Mouse (Mus musculus) liver, embryonic 14.5 days (tissue): ENCODE data around the gene Sh3pxd2b. TPM values are rescaled to one million over a fixed set of nuclear protein-coding genes. Genes with fewer than 3 reads are reported as not detected.

Experiments used
- ATAC-seq: fragments of 200-750 bp; cut with Nextera tagmentation; 2 replicates; pipeline ENCODE4 v1.8.0; 2017; ENCODE audit warnings: moderate number of reproducible peaks, mild to moderate bottlenecking, moderate library complexity; ENCODE audit not compliant: insufficient read depth
- DNase-seq, 3 experiments: peaks; one replicate each; pipeline ENCODE4 v3.0.0-alpha.2; 2012 to 2013; ENCODE audit warnings: low read depth in 3 of 3, low spot score in 3 of 3
- H3K27ac ChIP-seq: fragments of 300-500 bp; sonication (generic); 2 replicates; pipeline ENCODE4 v1.5.1; 2014; ENCODE audit warnings: moderate library complexity, mild to moderate bottlenecking, control low read depth, inconsistent platforms
- H3K27me3 ChIP-seq: fragments of 300-500 bp; sonication (generic); 2 replicates; pipeline ENCODE4 v1.6.1; 2014; ENCODE audit warnings: mild to moderate bottlenecking, low read length, moderate library complexity; ENCODE audit not compliant: control insufficient read depth, insufficient read depth
- H3K36me3 ChIP-seq: fragments of 300-500 bp; sonication (generic); replicated peaks from 2 replicates; pipeline ENCODE4 v1.6.1; 2014; ENCODE audit warnings: low read depth; ENCODE audit not compliant: control insufficient read depth, insufficient read depth
- H3K4me1 ChIP-seq, 2 experiments: fragments of 200-500 bp in 1 of 2; fragments of 300-500 bp in 1 of 2; sonication (generic) in 1 of 2; replicated peaks; 2 replicates each; pipeline ENCODE4 v1.6.1; 2012 to 2014; ENCODE audit warnings: antibody characterized with exemption in 1 of 2, inconsistent platforms in 1 of 2, low read length in 1 of 2; ENCODE audit not compliant: control insufficient read depth in 2 of 2, insufficient read depth in 2 of 2
- H3K4me2 ChIP-seq: fragments of 300-500 bp; sonication (generic); 2 replicates; pipeline ENCODE4 v1.6.1; 2014; ENCODE audit warnings: low read depth, mild to moderate bottlenecking, control low read depth, moderate library complexity
- H3K4me3 ChIP-seq, 2 experiments: fragments of 200-500 bp in 1 of 2; fragments of 300-500 bp in 1 of 2; sonication (generic) in 1 of 2; 2 replicates each; pipeline ENCODE4 v1.5.1; 2012 to 2014; ENCODE audit warnings: low read depth in 2 of 2, low read length in 2 of 2, mild to moderate bottlenecking in 2 of 2, control low read depth in 1 of 2, inconsistent platforms in 1 of 2, moderate library complexity in 1 of 2; ENCODE audit not compliant: insufficient read depth in 1 of 2
- H3K9ac ChIP-seq: fragments of 300-500 bp; sonication (generic); replicated peaks from 2 replicates; pipeline ENCODE4 v1.6.1; 2014; ENCODE audit warnings: mild to moderate bottlenecking, control low read depth, moderate library complexity
- H3K9me3 ChIP-seq: fragments of 300-500 bp; sonication (generic); 2 replicates; pipeline ENCODE4 v1.6.1; 2016; ENCODE audit warnings: low read length, mixed read lengths; ENCODE audit not compliant: control insufficient read depth
- CTCF ChIP-seq: IDR thresholded peaks from 2 replicates; pipeline ENCODE4 v1.5.1; 2016; ENCODE audit warnings: antibody characterized with exemption, low read depth, control low read depth
- EP300 ChIP-seq: IDR thresholded peaks from 2 replicates; pipeline ENCODE4 v1.6.1; 2016; ENCODE audit warnings: antibody characterized with exemption, low read depth
- WGBS: fragments of 180-500 bp; shearing (Covaris S2); extraction: QIAGEN DNeasy Blood & Tissue Kit; methylation state at CpG from one replicate; pipeline ENCODE4 v1.1.7; 2014; ENCODE audit not compliant: insufficient replicate concordance; 5-methylcytosine and 5-hydroxymethylcytosine counted together
- polyA plus RNA-seq, 2 experiments: library from polyadenylated mRNA; depleted of rRNA in 1 of 2; stranded (reverse) in 1 of 2; unstranded in 1 of 2; fragments of >200 nt; fragmentation: Nextera tagmentation in 1 of 2; extraction: Ambion mirVana in 1 of 2; gene quantifications; 2 replicates each; pipeline versions ENCODE4 v1.2.1 to v1.2.3; 2012 to 2014

The Sh3pxd2b gene
- polyA plus RNA-seq, 2 experiments: 0.83 to 0.89 TPM

DNA sequence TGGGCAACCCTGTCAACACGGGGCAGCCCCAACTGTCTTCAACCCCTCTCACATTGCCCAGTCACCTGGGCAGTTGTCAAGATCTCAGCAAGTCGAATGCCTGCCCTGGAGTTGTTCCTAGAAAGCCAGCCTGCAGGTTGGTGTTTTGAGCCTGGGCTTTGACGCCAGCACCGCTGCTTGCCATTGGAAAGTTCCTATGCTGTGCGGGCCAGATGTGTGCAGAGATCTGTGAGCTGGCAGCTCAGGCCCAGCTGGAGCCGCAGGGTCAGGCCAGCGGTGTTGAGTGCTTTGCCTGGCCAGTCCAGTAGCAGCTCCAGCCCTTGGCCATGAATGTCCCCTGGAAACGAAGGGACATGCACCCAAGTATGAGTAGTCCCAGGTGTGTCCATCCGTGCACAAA is 14.2 kb downstream of the Sh3pxd2b start:
- 67% methylated on average over 9 of the region's 9 CpGs for WGBS
- Histone ChIP-seq H3K27me3 (no peaks in the 10 kb centered on the region), H3K4me1 (no peaks in the 10 kb centered on the region), H3K4me3 (no peak overlapping the region), H3K9me3 (no peaks in the 10 kb centered on the region), H3K36me3 (no peaks in the 10 kb centered on the region), H3K4me2 (no peak overlapping the region), H3K27ac (no peak overlapping the region), H3K9ac (no peak overlapping the region)
- TF ChIP-seq EP300: no peak
- no peak for TF ChIP-seq CTCF
- ATAC-seq (no peak), DNase-seq (no peak)

DNA sequence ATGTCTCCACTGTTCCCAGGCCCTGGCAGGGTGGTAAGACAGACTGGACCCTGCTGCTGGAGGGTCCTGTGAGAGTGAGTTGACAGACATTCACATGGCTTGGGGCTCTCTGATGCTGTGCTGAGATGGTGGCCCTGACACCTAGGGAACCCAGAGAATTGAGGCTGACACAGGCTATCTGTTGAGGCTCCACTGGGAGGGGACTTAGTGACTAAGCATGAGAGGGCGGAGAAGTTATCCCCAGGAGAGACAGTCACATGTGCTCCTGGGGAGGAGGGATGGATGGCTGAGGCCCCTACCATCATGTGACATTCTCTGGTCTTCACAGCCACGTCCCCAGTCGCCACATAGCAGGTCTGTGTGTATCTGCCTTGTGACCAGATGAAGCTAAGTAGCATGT is 15.6 kb downstream of the Sh3pxd2b start:
- no peak for ATAC-seq

DNA sequence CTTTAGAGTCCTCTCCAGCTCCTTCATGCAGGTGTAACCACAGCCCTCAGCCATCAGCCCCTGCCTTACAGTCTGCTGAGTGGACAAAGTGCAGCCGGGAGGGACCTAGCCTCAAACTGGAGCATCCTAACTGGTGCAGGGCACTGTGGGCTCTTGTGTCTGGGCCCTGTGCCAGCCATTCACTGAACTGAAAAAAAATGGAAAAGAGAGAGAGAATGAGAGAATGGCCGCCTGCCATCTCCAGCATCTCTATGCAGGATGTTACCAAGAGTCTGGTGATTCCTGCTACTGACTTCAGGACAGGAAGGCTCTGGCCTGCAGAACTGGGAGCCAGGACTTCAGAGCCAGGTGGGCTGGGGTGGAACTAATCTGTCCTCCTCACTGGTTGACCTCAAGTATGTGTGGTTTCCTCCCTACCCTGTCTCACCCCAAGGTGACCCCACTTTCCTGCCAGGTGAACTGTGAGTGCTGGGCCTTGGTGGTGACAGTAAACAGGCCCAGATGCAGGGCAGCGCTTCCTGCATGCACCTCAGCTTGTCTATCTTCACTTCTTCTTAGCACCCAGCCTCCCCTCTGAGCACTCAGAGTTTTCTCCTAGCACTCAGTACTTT is 16.1 kb downstream of the Sh3pxd2b start:
- H3K27ac ChIP-seq: no peak overlapping the region
- no peak for TF ChIP-seq CTCF
- TF ChIP-seq EP300: no peak
- H3K27me3 ChIP-seq: no peaks in the 10 kb centered on the region
- H3K4me1 ChIP-seq: no peaks in the 10 kb centered on the region
- WGBS: 62% methylated on average over 3 of the region's 3 CpGs
- no peak for ATAC-seq
- no peak overlapping the region for H3K4me2 ChIP-seq
- DNase-seq: no peak
- no peak overlapping the region for H3K9ac ChIP-seq
- no peaks in the 10 kb centered on the region for H3K9me3 ChIP-seq
- no peak overlapping the region for H3K4me3 ChIP-seq
- H3K36me3 ChIP-seq: no peaks in the 10 kb centered on the region

More for the DNA sequence above, 15.6 kb downstream of the Sh3pxd2b start:
- TF ChIP-seq EP300 (no peak), CTCF (no peak)
- Histone ChIP-seq H3K36me3 (no peaks in the 10 kb centered on the region), H3K27ac (no peak overlapping the region), H3K4me2 (no peak overlapping the region), H3K4me1 (no peaks in the 10 kb centered on the region), H3K9ac (no peak overlapping the region), H3K9me3 (no peaks in the 10 kb centered on the region), H3K27me3 (no peaks in the 10 kb centered on the region), H3K4me3 (no peak overlapping the region)
- WGBS: 50% methylated on average over 3 of the region's 3 CpGs
- no peak for DNase-seq

DNA sequence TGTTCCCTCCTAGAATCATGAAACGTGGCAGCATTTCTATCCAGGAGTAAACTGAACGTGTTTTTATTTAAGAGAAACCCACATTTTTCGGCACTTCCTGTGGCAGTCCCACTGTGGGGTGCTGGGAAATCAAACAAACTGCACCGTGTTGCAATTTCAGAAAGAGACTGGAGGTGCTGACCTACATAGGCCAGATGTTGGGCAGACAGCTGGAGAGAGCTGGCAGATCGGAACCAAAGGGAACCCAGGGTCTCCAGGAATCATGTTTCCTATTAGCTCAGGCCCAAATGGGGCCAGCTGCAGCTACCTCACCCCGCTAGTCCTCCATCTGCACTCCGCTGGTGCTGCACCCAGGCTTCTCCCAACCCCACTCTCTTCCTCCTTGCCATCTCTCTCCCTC is 16.8 kb downstream of the Sh3pxd2b start:
- ATAC-seq: no peak
- no peak for DNase-seq
- Histone ChIP-seq H3K4me3 (no peak overlapping the region), H3K36me3 (no peaks in the 10 kb centered on the region), H3K4me1 (no peaks in the 10 kb centered on the region), H3K27me3 (no peaks in the 10 kb centered on the region), H3K9me3 (no peaks in the 10 kb centered on the region), H3K27ac (no peak overlapping the region), H3K4me2 (no peak overlapping the region), H3K9ac (no peak overlapping the region)
- TF ChIP-seq EP300 (no peak), CTCF (no peak)
- 59% methylated on average over 7 of the region's 7 CpGs for WGBS

DNA sequence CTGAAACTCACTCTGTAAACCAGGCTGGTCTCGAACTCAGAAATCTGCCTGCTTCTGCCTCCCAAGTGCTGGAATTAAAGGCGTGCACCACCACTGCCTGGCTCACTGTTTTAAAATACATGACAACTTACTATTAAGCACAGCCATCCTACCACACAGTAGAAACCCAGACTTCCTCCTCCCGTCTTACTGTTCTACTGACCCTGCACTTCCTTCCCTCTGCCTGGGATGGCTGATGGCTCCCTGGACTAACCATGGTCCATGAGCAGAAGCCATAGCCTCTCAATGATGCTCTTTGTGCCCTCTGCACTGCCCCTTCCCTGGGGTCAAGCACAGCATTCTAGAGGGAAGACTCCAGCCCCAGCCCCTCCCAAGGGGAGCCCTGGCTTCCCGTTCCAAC is 17.9 kb downstream of the Sh3pxd2b start:
- Histone ChIP-seq H3K27ac (no peak overlapping the region), H3K9ac (no peak overlapping the region), H3K9me3 (no peaks in the 10 kb centered on the region), H3K4me3 (no peak overlapping the region), H3K27me3 (no peaks in the 10 kb centered on the region), H3K36me3 (no peaks in the 10 kb centered on the region), H3K4me1 (no peaks in the 10 kb centered on the region), H3K4me2 (no peak overlapping the region)
- no peak for TF ChIP-seq CTCF
- TF ChIP-seq EP300: no peak
- DNase-seq (no peak), ATAC-seq (no peak)
- 56% methylated on average over 4 of the region's 4 CpGs for WGBS

DNA sequence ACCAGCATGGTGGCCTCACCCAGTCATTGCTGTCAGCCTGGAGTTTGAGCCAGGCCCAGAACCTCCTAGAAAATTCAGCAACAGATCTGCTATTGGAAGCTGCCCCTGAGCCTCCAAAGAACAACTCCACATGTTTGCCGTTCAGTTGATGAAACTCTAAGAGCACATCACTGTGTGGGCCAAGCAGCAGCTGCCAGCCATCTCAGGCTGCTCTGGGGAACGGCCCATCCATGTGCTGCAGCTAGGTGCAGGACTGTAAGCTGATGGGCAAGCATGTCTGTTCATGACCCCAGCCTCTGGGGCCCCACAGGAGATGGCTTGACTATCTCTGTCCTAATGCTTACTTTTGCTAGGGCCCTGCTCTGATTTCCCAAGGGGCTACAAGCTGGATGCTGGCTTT is 19.4 kb downstream of the Sh3pxd2b start:
- H3K4me1 ChIP-seq: no peaks in the 10 kb centered on the region
- no peak for ATAC-seq
- no peak overlapping the region for H3K4me3 ChIP-seq
- H3K36me3 ChIP-seq: no peaks in the 10 kb centered on the region
- WGBS: 63% methylated on average over 2 of the region's 2 CpGs
- no peak overlapping the region for H3K9ac ChIP-seq
- no peak for DNase-seq
- no peak for TF ChIP-seq CTCF
- no peak for TF ChIP-seq EP300
- H3K4me2 ChIP-seq: no peak overlapping the region
- H3K27me3 ChIP-seq: no peaks in the 10 kb centered on the region
- H3K9me3 ChIP-seq: no peaks in the 10 kb centered on the region
- no peak overlapping the region for H3K27ac ChIP-seq
